Comparison of ENCODE assay signal across 7 mouse cellular contexts in genomic region chr11:117967249-117968015, GRCm38 (mm10). TPM values are rescaled to one million over a fixed set of nuclear protein-coding genes. Genes with fewer than 3 reads are reported as not detected.
A peak's percentile ranks its signal among the peaks of the same experiment; 100 is the strongest.
DNase-seq lines count a peak whose midpoint lies in the region; ATAC-seq and TF ChIP-seq lines count a peak whose summit lies in the region.

No protein-coding gene starts in this region.

- no peaks in the 10 kb centered on the region for H3K9me3 ChIP-seq in lung, embryonic 14.5 days (ENCODE audit: low read depth, low read length)
- no peaks in the 10 kb centered on the region for H3K9me3 ChIP-seq in heart, embryonic 15.5 days (replicated peaks)

- peak overlapping the region; percentile 99 for H3K4me2 ChIP-seq in lung, embryonic 14.5 days
- peak overlapping the region; percentile 95 for H3K4me2 ChIP-seq in heart, embryonic 15.5 days

- ATAC-seq in lung, embryonic 14.5 days (ENCODE audit: insufficient read depth), result no peak
- ATAC-seq in heart, embryonic 15.5 days (replicated peaks; ENCODE audit: insufficient number of reproducible peaks, insufficient read depth, low FRiP score, low read depth), result no peak

- peaks cover 13% of the 10 kb centered on the region for H3K36me3 ChIP-seq in lung, embryonic 14.5 days (ENCODE audit: insufficient read depth)
- no peaks in the 10 kb centered on the region for H3K36me3 ChIP-seq in heart, embryonic 15.5 days

- no peak for TF ChIP-seq POLR2A in cerebellum, adult 2 months (IDR thresholded peaks at IDR 0.05; ENCODE audit: borderline replicate concordance, insufficient read depth, low read length)

- peak overlapping the region; percentile 81 for H3K9ac ChIP-seq in lung, embryonic 14.5 days
- peak overlapping the region; percentile 79 for H3K9ac ChIP-seq in heart, embryonic 15.5 days

- no peak overlapping the region for H3K27ac ChIP-seq in lung, embryonic 14.5 days (ENCODE audit: low read depth)
- no peak overlapping the region for H3K27ac ChIP-seq in cerebellum, adult 2 months (ENCODE audit: insufficient read depth, low read length)
- H3K27ac ChIP-seq in heart, embryonic 15.5 days, result no peak overlapping the region

- no peak for DNase-seq in lung, embryonic 14.5 days
- no peak for DNase-seq in lung, adult 18-20 months
- DNase-seq in cerebellum, adult 2 months, result peak; percentile 58 to 60
- DNase-seq in lung, postnatal 4 days, result peak; percentile 31 to 35
- DNase-seq in urinary bladder, postnatal 4 days (ENCODE audit: low spot score in 2 of 2), result no peak
- DNase-seq in adrenal gland, postnatal 10 days, result no peak

- TF ChIP-seq CTCF in lung, embryonic 14.5 days (IDR thresholded peaks at IDR 0.05; ENCODE audit: low read depth), result peak; percentile 25
- TF ChIP-seq CTCF in cerebellum, adult 2 months (IDR thresholded peaks at IDR 0.05; ENCODE audit: borderline replicate concordance, insufficient read depth, low read depth, low read length), result no peak

- WGBS in lung, embryonic 14.5 days, result 12% methylated on average over 34 of the region's 34 CpGs
- WGBS in cerebellum, adult 2 months, result 4% methylated on average over 34 of the region's 34 CpGs
- 16% methylated on average over 34 of the region's 34 CpGs for whole genome bisulfite sequencing in heart, embryonic 15.5 days

- peak overlapping the region; percentile 73 for H3K4me3 ChIP-seq in lung, embryonic 14.5 days (ENCODE audit: low read depth, low read length)
- peak overlapping the region; percentile 38 for H3K4me3 ChIP-seq in cerebellum, adult 2 months (replicated peaks; ENCODE audit: insufficient read depth, low read depth, low read length)
- peak overlapping the region; percentile 73 for H3K4me3 ChIP-seq in heart, embryonic 15.5 days

- H3K27me3 ChIP-seq in lung, embryonic 14.5 days (ENCODE audit: insufficient read depth, low read length), result 0 out of 2 replicates have a peak, but pooled peaks cover 12% of the 10 kb centered on the region
- no peaks in the 10 kb centered on the region for H3K27me3 ChIP-seq in cerebellum, adult 2 months (ENCODE audit: control insufficient read depth, insufficient read depth, low read length)
- peaks cover 26% of the 10 kb centered on the region for H3K27me3 ChIP-seq in heart, embryonic 15.5 days

- peaks cover 39% of the 10 kb centered on the region; the same call in 1 of the 2 replicates for H3K4me1 ChIP-seq in lung, embryonic 14.5 days (ENCODE audit: insufficient read depth)
- peaks cover 16% of the 10 kb centered on the region for H3K4me1 ChIP-seq in cerebellum, adult 2 months (ENCODE audit: control insufficient read depth, insufficient read depth, low read length)
- H3K4me1 ChIP-seq in heart, embryonic 15.5 days (replicated peaks), result peaks cover 68% of the 10 kb centered on the region

RNA-seq across cellular contexts. Expression of gene Socs3, which starts 2.4 kb away (rescaled TPM):
- 5.4 and 6.4 TPM in 2 replicates for polyA plus RNA-seq in lung, embryonic 14.5 days (2014; fragmentation: Nextera tagmentation; extraction: Ambion mirVana)
- 1.6 and 2.1 TPM in 2 replicates for polyA plus RNA-seq in cerebellum, adult 2 months (2012; rRNA removed)
- 6.7 and 10.9 TPM in 2 replicates for polyA plus RNA-seq in heart, embryonic 15.5 days (2015; fragmentation: Nextera tagmentation; extraction: Ambion mirVana)
- total RNA-seq in adrenal gland, postnatal 10 days (2021), result 1 to 10 TPM; 5.0 to 9.0 TPM

RNA-seq across cellular contexts. Expression of gene Pgs1, which starts 18.7 kb away (rescaled TPM):
- 35.8 and 40.8 TPM in 2 replicates for polyA plus RNA-seq in lung, embryonic 14.5 days (2014; fragmentation: Nextera tagmentation; extraction: Ambion mirVana)
- 70.5 and 76.5 TPM in 2 replicates for polyA plus RNA-seq in cerebellum, adult 2 months (2012; rRNA removed)
- 21.9 and 26.8 TPM in 2 replicates for polyA plus RNA-seq in heart, embryonic 15.5 days (2015; fragmentation: Nextera tagmentation; extraction: Ambion mirVana)
- total RNA-seq in adrenal gland, postnatal 10 days (2021), result 10 to 100 TPM; 30.9 to 31.0 TPM

Comparison
In these comparisons a context has a peak if more than half of its experiments do, and no peak if none do; other contexts are left out.
1. DNase-seq: peak in cerebellum, adult 2 months (2 of 2) and lung, postnatal 4 days (2 of 2); none in lung, embryonic 14.5 days (single experiment), lung, adult 18-20 months (0 of 2), urinary bladder, postnatal 4 days (0 of 2) and adrenal gland, postnatal 10 days (single experiment).
2. Peak in every context shown above with its lines, with median percentiles within 50 percentile points of each other: H3K4me3 ChIP-seq.